Mouse (Mus musculus): ENCODE results near the gene Adam1a. TPM values are rescaled to one million over a fixed set of nuclear protein-coding genes. Genes with fewer than 3 reads are reported as not detected.

Gene Adam1a
- 3.0 TPM for polyA plus RNA-seq (2014; fragmentation: Illumina TruSeq; extraction: RNeasy Lipid Tissue Mini Kit (QIAGEN cat#74804); ENCODE audit: low read depth, low replicate concordance)

GRCm38 (mm10) chr5:121544910-121545792, at the start of gene Adam1a, which contains the start of gene Gm42878:
Gene Adam1a (minus strand): TSS chr5:121545482.
Gene Gm42878 (minus strand): TSS chr5:121545482.

GRCm38 (mm10) chr5:121593451-121594401, 48.4 kb upstream of the Adam1a start, which contains the start of gene Aldh2:
Gene Aldh2 (minus strand): TSS chr5:121593824.

GRCm38 (mm10) chr5:121545793-121546529, 679 bp upstream of the Adam1a start, which contains the start of gene Mapkapk5:
Gene Mapkapk5 (minus strand): TSS chr5:121545905.

GRCm38 (mm10) chr5:121503231-121503630, 42.1 kb downstream of the Adam1a start, which contains the start of gene Adam1b:
Gene Adam1b (minus strand): TSS chr5:121503435.

Other genes with a start within 250 kb of the Adam1a start
- gene Trafd1, start 159.8 kb downstream of the Adam1a start, polyA plus RNA-seq (2014; fragmentation: Illumina TruSeq; extraction: RNeasy Lipid Tissue Mini Kit (QIAGEN cat#74804); ENCODE audit: low read depth, low replicate concordance): 15.9 TPM
- 76.0 TPM for gene Naa25, start 147.5 kb downstream of the Adam1a start, polyA plus RNA-seq (2014; fragmentation: Illumina TruSeq; extraction: RNeasy Lipid Tissue Mini Kit (QIAGEN cat#74804); ENCODE audit: low read depth, low replicate concordance)
- not detected for gene Tmem116, start 93.6 kb downstream of the Adam1a start, polyA plus RNA-seq (2014; fragmentation: Illumina TruSeq; extraction: RNeasy Lipid Tissue Mini Kit (QIAGEN cat#74804); ENCODE audit: low read depth, low replicate concordance)
- gene Erp29, start 93.0 kb downstream of the Adam1a start, polyA plus RNA-seq (2014; fragmentation: Illumina TruSeq; extraction: RNeasy Lipid Tissue Mini Kit (QIAGEN cat#74804); ENCODE audit: low read depth, low replicate concordance): 9.3 TPM
- not detected for gene Adam1b, start 42.0 kb downstream of the Adam1a start, polyA plus RNA-seq (2014; fragmentation: Illumina TruSeq; extraction: RNeasy Lipid Tissue Mini Kit (QIAGEN cat#74804); ENCODE audit: low read depth, low replicate concordance)
- not detected for gene Gm42878, start within 50 bp of the Adam1a start, polyA plus RNA-seq (2014; fragmentation: Illumina TruSeq; extraction: RNeasy Lipid Tissue Mini Kit (QIAGEN cat#74804); ENCODE audit: low read depth, low replicate concordance)
- 61.0 TPM for gene Mapkapk5, start 423 bp upstream of the Adam1a start, polyA plus RNA-seq (2014; fragmentation: Illumina TruSeq; extraction: RNeasy Lipid Tissue Mini Kit (QIAGEN cat#74804); ENCODE audit: low read depth, low replicate concordance)
- gene Aldh2, start 48.3 kb upstream of the Adam1a start, polyA plus RNA-seq (2014; fragmentation: Illumina TruSeq; extraction: RNeasy Lipid Tissue Mini Kit (QIAGEN cat#74804); ENCODE audit: low read depth, low replicate concordance): 53.5 TPM
- gene Acad12, start 73.5 kb upstream of the Adam1a start, polyA plus RNA-seq (2014; fragmentation: Illumina TruSeq; extraction: RNeasy Lipid Tissue Mini Kit (QIAGEN cat#74804); ENCODE audit: low read depth, low replicate concordance): 11.8 TPM
- gene Acad10, start 115.0 kb upstream of the Adam1a start, polyA plus RNA-seq (2014; fragmentation: Illumina TruSeq; extraction: RNeasy Lipid Tissue Mini Kit (QIAGEN cat#74804); ENCODE audit: low read depth, low replicate concordance): 1.3 TPM
- 36.2 TPM for gene Brap, start 115.1 kb upstream of the Adam1a start, polyA plus RNA-seq (2014; fragmentation: Illumina TruSeq; extraction: RNeasy Lipid Tissue Mini Kit (QIAGEN cat#74804); ENCODE audit: low read depth, low replicate concordance)
- gene Atxn2, start 165.9 kb upstream of the Adam1a start, polyA plus RNA-seq (2014; fragmentation: Illumina TruSeq; extraction: RNeasy Lipid Tissue Mini Kit (QIAGEN cat#74804); ENCODE audit: low read depth, low replicate concordance): 352 TPM

Data from adrenal gland, adult 10 weeks (tissue).